Mouse (Mus musculus) ovary, adult 10 weeks (tissue): Measurements from ENCODE around the gene Olfr324. TPM values are rescaled to one million over a fixed set of nuclear protein-coding genes. Genes with fewer than 3 reads are reported as not detected.

Experiments used
- polyA plus RNA-seq: library from polyadenylated mRNA; stranded (reverse); fragments of 350-450 nt; fragmentation: Illumina TruSeq; extraction: RNeasy Lipid Tissue Mini Kit (QIAGEN cat#74804); gene quantifications from one replicate; pipeline ENCODE4 v1.2.3, GENCODE M21; 2014

The Olfr324 gene
- polyA plus RNA-seq = not detected

GRCm38 (mm10) chr11:58594814-58595213, at the start of gene Olfr324:
Gene Olfr324, plus strand, starts transcription at chr11:58595114.

GRCm38 (mm10) chr11:58546322-58546721, 48.6 kb upstream of the Olfr324 start, which contains the start of gene Olfr329-ps:
Gene Olfr329-ps, minus strand, starts transcription at chr11:58546422.

GRCm38 (mm10) chr11:58555536-58555935, 39.4 kb upstream of the Olfr324 start, which contains the start of gene Olfr328:
Gene Olfr328, minus strand, starts transcription at chr11:58555636.

GRCm38 (mm10) chr11:58570405-58570804, 24.5 kb upstream of the Olfr324 start, which contains the start of gene Olfr224:
Gene Olfr224, minus strand, starts transcription at chr11:58570553.

GRCm38 (mm10) chr11:58577430-58577829, 17.5 kb upstream of the Olfr324 start, which contains the start of gene Olfr325:
Gene Olfr325, plus strand, starts transcription at chr11:58577730.

GRCm38 (mm10) chr11:58615975-58616374, 21.1 kb downstream of the Olfr324 start, which contains the start of gene 2210407C18Rik:
Gene 2210407C18Rik, minus strand, starts transcription at chr11:58616075.

GRCm38 (mm10) chr11:58630401-58630800, 35.5 kb downstream of the Olfr324 start, which contains the start of gene Olfr323:
Gene Olfr323, minus strand, starts transcription at chr11:58630501.

GRCm38 (mm10) chr11:58640272-58640867, 45.5 kb downstream of the Olfr324 start, which contains the start of gene Trim58:
Gene Trim58, plus strand, starts transcription at chr11:58640465.

Other genes starting within 250 kb of the Olfr324 start
- gene Lypd8, start 216.1 kb upstream of the Olfr324 start, polyA plus RNA-seq = not detected
- not detected for gene 1810065E05Rik, start 174.0 kb upstream of the Olfr324 start, polyA plus RNA-seq
- not detected for gene Gm12253, start 162.6 kb upstream of the Olfr324 start, polyA plus RNA-seq
- not detected for gene Lypd9, start 142.2 kb upstream of the Olfr324 start, polyA plus RNA-seq
- not detected for gene Olfr30, start 132.8 kb upstream of the Olfr324 start, polyA plus RNA-seq
- not detected for gene Olfr332, start 102.6 kb upstream of the Olfr324 start, polyA plus RNA-seq
- not detected for gene Olfr331, start 92.5 kb upstream of the Olfr324 start, polyA plus RNA-seq
- gene Olfr330, start 60.3 kb upstream of the Olfr324 start, polyA plus RNA-seq = 4.5 TPM
- gene Olfr329-ps, start 48.7 kb upstream of the Olfr324 start, polyA plus RNA-seq = 5.1 TPM
- gene Olfr328, start 39.5 kb upstream of the Olfr324 start, polyA plus RNA-seq = 0.20 TPM
- gene Olfr224, start 24.6 kb upstream of the Olfr324 start, polyA plus RNA-seq = not detected
- not detected for gene Olfr325, start 17.4 kb upstream of the Olfr324 start, polyA plus RNA-seq
- 0.80 TPM for gene 2210407C18Rik, start 21.0 kb downstream of the Olfr324 start, polyA plus RNA-seq
- gene Olfr323, start 35.4 kb downstream of the Olfr324 start, polyA plus RNA-seq = not detected
- not detected for gene Trim58, start 45.4 kb downstream of the Olfr324 start, polyA plus RNA-seq
- gene Olfr322, start 63.7 kb downstream of the Olfr324 start, polyA plus RNA-seq = not detected
- gene Olfr320, start 86.0 kb downstream of the Olfr324 start, polyA plus RNA-seq = not detected
- not detected for gene Olfr319, start 104.0 kb downstream of the Olfr324 start, polyA plus RNA-seq
- not detected for gene Olfr318, start 128.9 kb downstream of the Olfr324 start, polyA plus RNA-seq
- not detected for gene Olfr317, start 144.1 kb downstream of the Olfr324 start, polyA plus RNA-seq
- not detected for gene Olfr316, start 157.6 kb downstream of the Olfr324 start, polyA plus RNA-seq
- gene Olfr315, start 178.1 kb downstream of the Olfr324 start, polyA plus RNA-seq = not detected
- gene Olfr314, start 187.8 kb downstream of the Olfr324 start, polyA plus RNA-seq = not detected
- gene Fam183b, start 206.8 kb downstream of the Olfr324 start, polyA plus RNA-seq = 17.5 TPM
- gene Olfr313, start 219.9 kb downstream of the Olfr324 start, polyA plus RNA-seq = not detected
- not detected for gene Olfr312, start 234.1 kb downstream of the Olfr324 start, polyA plus RNA-seq
- not detected for gene Olfr311, start 244.1 kb downstream of the Olfr324 start, polyA plus RNA-seq